ENCODE assay signal across 10 mouse cellular contexts in genomic region chr14:33370056-33370455, GRCm38 (mm10).
A peak's percentile ranks its signal among the peaks of the same experiment; 100 is the strongest.
DNase-seq lines count a peak whose midpoint lies in the region; ATAC-seq lines count a peak whose summit lies in the region.
"Had no signal": no experiment of that assay in that cellular context is flagged by ENCODE, and none has a peak within 500 bp of the region (broad histone marks: within the 10 kb centered on the region; RNA-seq: fewer than 3 reads in every experiment).

No protein-coding gene starts in this region.

- H3K9me3 ChIP-seq in heart, embryonic 14.5 days (ENCODE audit: control insufficient read depth, low read length): no peaks in the 10 kb centered on the region
- H3K9me3 ChIP-seq in kidney, embryonic 14.5 days (ENCODE audit: control insufficient read depth, low read length): no peaks in the 10 kb centered on the region

- ATAC-seq in heart, embryonic 14.5 days (ENCODE audit: insufficient number of reproducible peaks, insufficient read depth, low FRiP score, low read depth): no peak; the same call in 1 of the 2 replicates
- ATAC-seq in kidney, embryonic 14.5 days (ENCODE audit: low FRiP score, low TSS enrichment): peak; percentile 74
- 0 out of 2 replicates have a peak, but pooled peaks have one; percentile 27 for ATAC-seq in megakaryocyte-erythroid progenitor cell, adult 5-6 weeks (replicated peaks; ENCODE audit: low FRiP score, low TSS enrichment, poor library complexity, severe bottlenecking)
- no peak for ATAC-seq in erythroblast, adult 5-6 weeks (replicated peaks; ENCODE audit: low FRiP score, poor library complexity, severe bottlenecking)

- H3K27ac ChIP-seq in heart, embryonic 14.5 days (replicated peaks in 1 of 2; ENCODE audit: control insufficient read depth in 1 of 2, insufficient read depth in 1 of 2, low read depth in 2 of 2, low read length in 2 of 2): no peak overlapping the region
- no peak overlapping the region for H3K27ac ChIP-seq in kidney, embryonic 14.5 days (ENCODE audit: low read depth, low read length)

- no peak for DNase-seq in heart, adult 9 months (ENCODE audit: low spot score in 2 of 2)
- DNase-seq in embryo, embryonic 11 days: peak; percentile 47
- no peak for DNase-seq in left cerebral cortex, postnatal 14 days (ENCODE audit: low spot score in 2 of 2)
- DNase-seq in right cerebral cortex, postnatal 36 days (ENCODE audit: low spot score in 2 of 2): no peak
- DNase-seq: right cerebral cortex, adult 18-20 months had no signal

- intact Hi-C loops in left cerebral cortex, postnatal 14 days (cut with DNase I): loop anchor here (2.0 kb wide), 2 partner anchors 57 to 155 kb away; partner anchors contain the start of gene Arhgap22

- no peak overlapping the region for H3K9ac ChIP-seq in heart, embryonic 14.5 days (ENCODE audit: low read length)
- H3K9ac ChIP-seq in kidney, embryonic 14.5 days (ENCODE audit: low read depth, low read length): no peak overlapping the region

- H3K4me1 ChIP-seq in heart, embryonic 14.5 days (ENCODE audit: control insufficient read depth in 2 of 2, insufficient read depth in 2 of 2, low read length in 2 of 2): peaks cover 2 to 4% of the 10 kb centered on the region in 2 experiments; a peak in 3 of 4 replicates
- H3K4me1 ChIP-seq in kidney, embryonic 14.5 days (ENCODE audit: control insufficient read depth, insufficient read depth, low read length): peaks cover 12% of the 10 kb centered on the region; the same call in 1 of the 2 replicates

- H3K27me3 ChIP-seq in heart, embryonic 14.5 days (ENCODE audit: control insufficient read depth, insufficient read depth, low read length): no peaks in the 10 kb centered on the region
- no peaks in the 10 kb centered on the region for H3K27me3 ChIP-seq in kidney, embryonic 14.5 days (ENCODE audit: control insufficient read depth, insufficient read depth, low read length)

- H3K4me2 ChIP-seq in heart, embryonic 14.5 days (ENCODE audit: low read length): peak overlapping the region; percentile 55
- peak overlapping the region; percentile 29 for H3K4me2 ChIP-seq in kidney, embryonic 14.5 days (replicated peaks; ENCODE audit: low read depth, low read length)

- H3K36me3 ChIP-seq in heart, embryonic 14.5 days (ENCODE audit: control insufficient read depth, insufficient read depth, low read length): no peaks in the 10 kb centered on the region
- H3K36me3 ChIP-seq in kidney, embryonic 14.5 days (ENCODE audit: control insufficient read depth, insufficient read depth, low read length): no peaks in the 10 kb centered on the region
- H3K36me3 ChIP-seq: G1E had no signal

- H3K4me3 ChIP-seq in heart, embryonic 14.5 days (ENCODE audit: control insufficient read depth in 1 of 2, insufficient read depth in 1 of 2, low read depth in 1 of 2, low read length in 2 of 2): peak overlapping the region in 1 of 2 experiments; percentile 8; a peak in 1 of 4 replicates
- no peak overlapping the region; the same call in 1 of the 2 replicates for H3K4me3 ChIP-seq in kidney, embryonic 14.5 days (ENCODE audit: low read length)

- WGBS in heart, embryonic 14.5 days: 4% methylated on average over 7 of the region's 7 CpGs
- WGBS in kidney, embryonic 14.5 days: 7% methylated on average over 7 of the region's 7 CpGs

Comparison
In these comparisons a context has a peak if more than half of its experiments do, and no peak if none do; other contexts are left out.
1. ATAC-seq: peak in kidney, embryonic 14.5 days (single experiment) and megakaryocyte-erythroid progenitor cell, adult 5-6 weeks (single experiment); none in heart, embryonic 14.5 days (single experiment) and erythroblast, adult 5-6 weeks (single experiment).